Mouse (Mus musculus) heart, adult 2 months (tissue): ENCODE results near the gene Kmt5b. TPM values are rescaled to one million over a fixed set of nuclear protein-coding genes. Genes with fewer than 3 reads are reported as not detected.

Experiments used
- DNase-seq, 2 experiments: peaks; one replicate each; pipeline ENCODE4 v3.0.0; 2021
- H3K27ac ChIP-seq: fragments of 200-600 bp; 2 replicates; pipeline ENCODE4 v1.8.1; 2022
- H3K27me3 ChIP-seq: fragments of 200-500 bp; 2 replicates; pipeline ENCODE4 v1.6.1; 2012; ENCODE audit warnings: mild to moderate bottlenecking, low read length, inconsistent platforms, mixed read lengths; ENCODE audit not compliant: control insufficient read depth, insufficient read depth
- H3K36me3 ChIP-seq: fragments of 200-500 bp; 2 replicates; pipeline ENCODE4 v1.6.1; 2012; ENCODE audit warnings: low read length, inconsistent platforms; ENCODE audit not compliant: control insufficient read depth, insufficient read depth
- H3K4me1 ChIP-seq: fragments of 200-500 bp; 2 replicates; pipeline ENCODE4 v1.6.1; 2011; ENCODE audit warnings: low read length; ENCODE audit not compliant: control insufficient read depth, insufficient read depth
- H3K4me3 ChIP-seq: fragments of 200-600 bp; 2 replicates; pipeline ENCODE4 v1.8.1; 2022
- H3K79me2 ChIP-seq: fragments of 200-500 bp; replicated peaks from 2 replicates; pipeline ENCODE4 v1.6.1; 2012; ENCODE audit warnings: mild to moderate bottlenecking, inconsistent platforms, low read length, moderate library complexity, mixed read lengths; ENCODE audit not compliant: control insufficient read depth, insufficient read depth
- H3K9ac ChIP-seq: fragments of 200-500 bp; 2 replicates; pipeline ENCODE4 v1.6.1; 2012; ENCODE audit warnings: low read depth, mild to moderate bottlenecking, control low read depth, inconsistent platforms, low read length, mixed read lengths
- CTCF ChIP-seq: fragments of 200-600 bp; IDR thresholded peaks from 2 replicates; pipeline ENCODE4 v1.8.1; 2022; ENCODE audit warnings: antibody characterized with exemption, mild to moderate bottlenecking, moderate library complexity
- EP300 ChIP-seq: fragments of 200-500 bp; IDR thresholded peaks from 2 replicates; pipeline ENCODE4 v1.6.1; 2011; ENCODE audit warnings: low read depth, low read length, control low read depth; ENCODE audit not compliant: insufficient read depth
- POLR2A ChIP-seq: fragments of 200-500 bp; IDR thresholded peaks from 2 replicates; pipeline ENCODE4 v1.6.1; 2011; ENCODE audit warnings: mild to moderate bottlenecking, low read depth, low read length, control low read depth; ENCODE audit not compliant: insufficient read depth
- WGBS: fragments of 180-500 bp; shearing (Covaris S2); methylation state at CpG from one replicate; pipeline ENCODE4 v1.1.7; 2018; 5-methylcytosine and 5-hydroxymethylcytosine counted together
- intact Hi-C: fragments of 180-260 bp; cut with DNase I; formaldehyde crosslinking; loops from one replicate; pipeline ENCODE4 v1.15.1; 2025
- polyA plus RNA-seq: library from polyadenylated mRNA; depleted of rRNA; stranded (reverse); fragments of >200 nt; gene quantifications from 2 replicates; pipeline ENCODE4 v1.2.3, GENCODE M21; 2012
- total RNA-seq, 2 experiments: library from RNA; stranded (reverse); gene quantifications; 2 replicates each; pipeline ENCODE4 v1.2.3; 2021

Kmt5b gene
- total and polyA plus RNA-seq, 3 experiments, result 9.3 to 30.6 (median 27.9) TPM

DNA sequence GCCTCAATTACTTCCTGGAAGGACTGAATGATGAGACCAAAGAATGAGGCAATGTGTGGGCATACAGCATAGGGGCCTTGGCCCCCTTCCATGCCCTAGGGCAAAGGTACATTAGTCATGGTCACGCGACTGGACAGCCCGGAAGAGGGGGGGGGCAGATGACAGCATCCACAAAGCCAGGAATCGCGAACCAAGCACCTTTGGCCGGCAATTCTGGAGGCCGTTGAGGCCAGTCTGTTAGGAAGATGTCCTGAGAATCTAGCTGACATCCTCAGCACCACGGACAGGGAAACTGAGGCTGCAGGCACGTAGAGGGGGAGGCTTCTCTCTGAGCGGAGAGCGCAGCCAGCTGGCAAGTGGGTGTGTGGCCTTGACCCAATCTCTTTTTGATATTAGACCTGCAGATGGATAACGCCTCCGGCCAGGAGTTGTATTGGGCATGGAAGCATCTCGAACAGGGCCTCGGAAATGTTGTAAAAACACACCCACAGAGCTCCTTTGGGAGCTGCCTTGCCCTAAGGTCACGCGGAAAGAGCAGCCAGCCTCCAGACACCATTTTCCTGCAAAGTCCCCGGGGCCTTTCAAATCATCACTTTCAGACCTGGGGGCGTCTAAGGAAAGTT, 83.7 kb downstream of the Kmt5b start:
- peaks cover 6% of the 10 kb centered on the region for H3K36me3 ChIP-seq
- H3K9ac ChIP-seq, result peak overlapping the region; percentile 66
- H3K27ac ChIP-seq, result peak overlapping the region; percentile 89
- peak overlapping the region; percentile 75 for H3K4me3 ChIP-seq
- no peaks in the 10 kb centered on the region; the same call in 1 of the 2 replicates for H3K79me2 ChIP-seq
- H3K4me1 ChIP-seq, result peaks cover 3% of the 10 kb centered on the region
- intact Hi-C loops, result loop anchor here (5.0 kb wide), 2 partner anchors 81 to 131 kb away; no protein-coding TSS in a partner anchor
- TF ChIP-seq EP300 (no peak), POLR2A (no peak), CTCF (no peak)
- 10% methylated on average over 19 of the region's 19 CpGs for WGBS
- H3K27me3 ChIP-seq, result no peaks in the 10 kb centered on the region
- no peak for DNase-seq

DNA sequence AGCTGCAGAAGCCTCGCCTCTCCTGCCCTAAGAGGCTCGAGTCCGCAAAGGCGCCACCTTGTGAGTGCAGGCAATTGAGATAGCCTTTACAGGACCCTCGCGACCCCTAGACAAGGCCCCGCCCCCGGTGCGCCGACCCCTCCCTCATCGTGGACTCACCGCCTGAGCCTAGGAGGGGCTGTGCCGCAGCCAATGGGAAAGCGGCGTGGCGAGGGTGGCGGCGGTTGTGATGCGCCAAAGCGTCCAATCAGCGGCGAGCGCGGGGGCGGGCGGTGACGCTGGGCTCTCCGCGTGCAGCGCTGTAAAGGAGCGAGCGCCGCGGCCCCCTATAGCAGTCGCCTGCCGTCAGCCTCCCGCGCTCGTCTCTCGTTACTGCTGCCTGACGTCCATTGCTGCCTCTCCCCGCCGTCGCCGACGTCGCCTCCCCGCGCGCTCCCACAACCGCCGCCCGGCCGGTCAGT, 84.3 kb downstream of the Kmt5b start, which contains the start of gene Chka:
TSS of gene Chka (plus strand) at position 272 of the 461 bp plus-strand sequence.
- intact Hi-C loops, result loop anchor here (5.0 kb wide), 2 partner anchors 81 to 131 kb away; no protein-coding TSS in a partner anchor
- TF ChIP-seq POLR2A, result peak; percentile 92
- TF ChIP-seq EP300, result 0 out of 2 replicates have a peak, but pooled peaks have one; percentile 34
- TF ChIP-seq CTCF, result peak; percentile 17; the same call in 1 of the 2 replicates
- under 1% methylated on average over 42 of the region's 54 CpGs for WGBS

DNA sequence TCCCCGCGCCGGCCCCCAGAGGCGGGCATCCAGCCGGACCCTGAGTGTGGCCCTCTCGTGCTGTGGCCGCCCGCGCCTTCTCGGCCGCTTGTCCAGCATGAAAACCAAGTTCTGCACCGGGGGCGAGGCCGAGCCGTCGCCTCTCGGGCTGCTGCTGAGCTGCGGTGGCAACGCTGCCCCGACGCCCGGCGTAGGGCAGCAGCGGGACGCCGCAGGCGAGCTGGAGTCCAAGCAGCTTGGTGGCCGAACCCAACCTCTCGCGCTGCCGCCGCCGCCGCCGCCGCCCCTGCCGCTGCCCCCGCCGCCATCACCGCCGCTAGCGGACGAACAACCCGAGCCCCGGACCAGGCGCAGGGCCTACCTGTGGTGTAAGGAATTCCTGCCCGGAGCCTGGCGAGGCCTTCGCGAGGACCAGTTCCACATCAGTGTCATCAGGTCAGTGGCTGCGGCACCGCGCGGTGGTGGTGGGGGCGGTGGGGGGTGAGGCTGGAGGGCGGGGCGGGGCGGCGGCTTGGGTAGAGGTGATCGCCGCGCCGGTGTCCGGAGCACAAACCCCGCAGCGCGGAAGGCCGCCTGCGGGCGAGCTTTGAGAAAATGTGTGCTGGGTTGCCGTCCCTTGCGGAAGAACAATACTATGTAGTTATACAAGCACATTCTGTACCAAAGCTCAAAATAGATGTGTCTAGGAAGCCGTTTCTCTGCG, 84.9 kb downstream of the Kmt5b start:
- Histone ChIP-seq H3K9ac (peak overlapping the region; percentile 86), H3K4me1 (peaks cover 3% of the 10 kb centered on the region), H3K27ac (peak overlapping the region; percentile 89), H3K36me3 (peaks cover 6% of the 10 kb centered on the region), H3K27me3 (no peaks in the 10 kb centered on the region), H3K4me3 (peak overlapping the region; percentile 75), H3K79me2 (no peaks in the 10 kb centered on the region; the same call in 1 of the 2 replicates)
- intact Hi-C loops, result loop anchor here (2.0 to 5.0 kb wide), 3 partner anchors 55 to 130 kb away; partner anchors contain the start of gene Tcirg1
- peak; percentile 70 to 79 for DNase-seq
- WGBS, result under 1% methylated on average over 74 of the region's 74 CpGs
- TF ChIP-seq CTCF, result 0 out of 2 replicates have a peak, but pooled peaks have one; percentile 11
- no peak for TF ChIP-seq POLR2A

More for the DNA sequence above, 84.3 kb downstream of the Kmt5b start, which contains the start of gene Chka:
- H3K79me2 ChIP-seq, result no peaks in the 10 kb centered on the region; the same call in 1 of the 2 replicates
- peak; percentile 96 to 98 for DNase-seq
- peaks cover 6% of the 10 kb centered on the region for H3K36me3 ChIP-seq
- peak within 1 kb of the TSS; percentile 75 for H3K4me3 ChIP-seq
- H3K27ac ChIP-seq, result peak within 1 kb of the TSS; percentile 89
- H3K9ac ChIP-seq, result peak within 1 kb of the TSS; percentile 86
- H3K4me1 ChIP-seq, result peaks cover 3% of the 10 kb centered on the region
- H3K27me3 ChIP-seq, result no peaks in the 10 kb centered on the region

DNA sequence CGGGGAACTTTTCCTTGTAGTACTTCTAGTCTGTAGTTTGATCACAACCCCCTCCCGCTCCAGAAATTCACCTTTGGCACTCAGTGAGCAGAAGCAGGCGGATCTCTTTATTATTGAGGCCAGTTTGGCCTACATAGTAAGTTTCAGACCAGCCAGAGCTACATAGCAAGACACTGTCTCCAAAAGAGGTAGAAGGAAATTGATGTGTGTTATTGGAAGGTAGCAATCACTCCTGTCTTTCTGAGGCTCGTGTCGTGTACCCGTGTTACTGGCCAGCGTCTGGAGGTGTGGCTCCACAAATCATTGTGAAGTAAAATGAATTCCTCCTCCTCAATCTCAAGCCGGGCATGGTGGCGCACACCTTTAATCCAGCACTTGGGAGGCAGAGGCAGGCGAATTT, 85.9 kb downstream of the Kmt5b start:
- intact Hi-C loops, result loop anchor here (2.0 to 5.0 kb wide), 3 partner anchors 54 to 129 kb away; partner anchors contain the start of gene Tcirg1
- Histone ChIP-seq H3K4me1 (peaks cover 3% of the 10 kb centered on the region), H3K9ac (no peak overlapping the region), H3K27me3 (no peaks in the 10 kb centered on the region), H3K4me3 (no peak overlapping the region), H3K27ac (no peak overlapping the region), H3K79me2 (peaks cover 2% of the 10 kb centered on the region; the same call in 1 of the 2 replicates), H3K36me3 (peaks cover 6% of the 10 kb centered on the region)
- DNase-seq, result no peak
- TF ChIP-seq EP300 (no peak), POLR2A (no peak), CTCF (no peak)
- WGBS, result 94% methylated on average over 10 of the region's 10 CpGs

DNA sequence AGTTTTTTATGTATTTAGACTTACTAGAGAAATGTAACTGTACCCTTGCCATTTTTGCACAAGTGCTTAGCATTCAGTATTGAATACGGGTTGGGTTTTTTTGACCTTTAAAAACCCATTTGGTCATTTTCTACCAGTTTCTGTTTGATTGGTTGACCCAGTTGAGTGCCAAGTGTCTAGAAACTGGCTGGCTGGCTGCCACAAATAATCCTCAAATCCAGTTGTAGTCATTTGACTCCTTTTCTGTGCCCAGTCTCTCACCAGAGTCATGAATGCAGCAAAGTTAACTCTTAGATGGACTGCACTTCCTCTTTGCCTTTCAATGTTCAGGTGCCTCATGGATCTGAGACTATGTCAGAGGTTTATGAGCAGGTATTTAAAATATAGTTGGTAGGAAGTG, 86.7 kb downstream of the Kmt5b start:
- intact Hi-C loops, result loop anchor here (2.0 to 5.0 kb wide), 3 partner anchors 53 to 128 kb away; partner anchors contain the start of gene Tcirg1
- WGBS, result 91% methylated on average over 1 of the region's 1 CpGs

More for the DNA sequence above, 86.7 kb downstream of the Kmt5b start:
- H3K27ac ChIP-seq, result no peak overlapping the region
- H3K4me1 ChIP-seq, result peaks cover 3% of the 10 kb centered on the region
- H3K9ac ChIP-seq, result no peak overlapping the region
- no peaks in the 10 kb centered on the region for H3K27me3 ChIP-seq
- no peak overlapping the region for H3K4me3 ChIP-seq
- DNase-seq, result no peak
- peaks cover 2% of the 10 kb centered on the region; the same call in 1 of the 2 replicates for H3K79me2 ChIP-seq
- H3K36me3 ChIP-seq, result peaks cover 6% of the 10 kb centered on the region
- TF ChIP-seq CTCF, result no peak
- no peak for TF ChIP-seq POLR2A
- no peak for TF ChIP-seq EP300
